Mouse (Mus musculus): ENCODE data around the gene Ahrr. TPM values are rescaled to one million over a fixed set of nuclear protein-coding genes. Genes with fewer than 3 reads are reported as not detected.

Ahrr gene
- polyA plus RNA-seq, 1 experiment from 2014 or later: 1.2 TPM

DNA sequence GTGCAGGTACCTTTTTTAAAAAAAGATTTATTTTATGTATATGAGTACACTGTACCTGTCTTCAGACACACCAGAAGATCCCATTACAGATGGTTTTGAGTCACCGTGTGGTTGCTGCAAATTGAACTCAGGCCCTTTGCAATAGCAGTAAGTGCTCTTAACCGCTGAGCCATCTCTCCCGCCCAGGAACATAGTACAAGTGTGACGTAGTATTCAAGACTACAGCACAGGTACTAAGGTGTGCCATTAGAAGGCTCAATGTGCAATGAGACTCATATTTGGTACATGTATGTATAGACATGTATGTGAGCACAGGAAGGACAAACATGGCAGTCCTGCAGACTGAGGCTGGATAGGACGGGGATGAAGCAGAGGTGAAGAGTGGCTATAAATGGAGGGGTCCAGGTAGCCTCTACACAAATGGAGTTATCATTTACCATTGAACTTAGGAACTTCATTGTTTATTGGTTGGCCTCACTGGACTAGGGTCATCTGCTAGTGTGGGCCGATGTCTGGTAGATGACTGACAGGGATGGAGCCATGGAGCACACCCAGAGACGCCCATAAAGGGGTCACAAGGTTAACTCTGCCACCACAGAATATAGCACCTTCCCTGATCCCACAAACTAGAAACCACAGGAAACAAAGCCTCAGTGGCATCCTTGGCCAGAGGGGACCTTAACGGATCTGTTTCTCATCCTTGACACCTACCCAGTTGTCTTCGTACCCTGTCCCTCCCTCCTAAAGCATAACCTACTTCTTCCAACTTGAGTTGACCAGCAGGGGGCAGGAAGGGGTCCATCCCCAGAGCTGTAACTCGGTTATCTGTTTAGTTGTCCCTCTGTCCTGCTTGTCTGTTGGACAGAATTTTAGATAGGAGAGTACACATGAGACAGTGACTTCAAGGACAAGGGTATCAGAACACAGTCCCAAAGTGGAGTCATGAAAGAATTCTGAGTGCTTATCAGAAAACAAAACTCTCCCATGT, 10.2 kb upstream of the Ahrr start:
- no peak for ATAC-seq
- WGBS: 87% methylated on average over 10 of the region's 10 CpGs
- Histone ChIP-seq H3K4me3 (replicated peaks; ENCODE audit: low read length) (no peak overlapping the region), H3K9ac (replicated peaks; ENCODE audit: low read depth, low read length) (no peak overlapping the region), H3K27me3 (replicated peaks; ENCODE audit: control insufficient read depth, insufficient read depth, low read length) (no peaks in the 10 kb centered on the region), H3K27ac (ENCODE audit: low read length) (no peak overlapping the region), H3K4me2 (ENCODE audit: low read length) (no peak overlapping the region), H3K9me3 (ENCODE audit: control insufficient read depth, low read length) (no peaks in the 10 kb centered on the region), H3K36me3 (ENCODE audit: control insufficient read depth, insufficient read depth) (peaks cover 22% of the 10 kb centered on the region), H3K4me1 (replicated peaks; ENCODE audit: control insufficient read depth, insufficient read depth, low read length) (no peaks in the 10 kb centered on the region)

- no peak overlapping the region for H3K4me2 ChIP-seq (ENCODE audit: low read length)
- peaks cover 20% of the 10 kb centered on the region for H3K36me3 ChIP-seq (ENCODE audit: control insufficient read depth, insufficient read depth)
- no peak overlapping the region for H3K27ac ChIP-seq (ENCODE audit: low read length)
- ATAC-seq: no peak; the same call in 1 of the 2 replicates
- no peaks in the 10 kb centered on the region for H3K9me3 ChIP-seq (ENCODE audit: control insufficient read depth, low read length)
- 84% methylated on average over 6 of the region's 6 CpGs for WGBS
- no peaks in the 10 kb centered on the region for H3K4me1 ChIP-seq (replicated peaks; ENCODE audit: control insufficient read depth, insufficient read depth, low read length)
- no peak overlapping the region for H3K4me3 ChIP-seq (replicated peaks; ENCODE audit: low read length)
- no peak overlapping the region for H3K9ac ChIP-seq (replicated peaks; ENCODE audit: low read depth, low read length)
- no peaks in the 10 kb centered on the region for H3K27me3 ChIP-seq (replicated peaks; ENCODE audit: control insufficient read depth, insufficient read depth, low read length)
These were observed 9.5 kb upstream of the Ahrr start for GRCm38 (mm10) chr13:74301607-74301984.

DNA sequence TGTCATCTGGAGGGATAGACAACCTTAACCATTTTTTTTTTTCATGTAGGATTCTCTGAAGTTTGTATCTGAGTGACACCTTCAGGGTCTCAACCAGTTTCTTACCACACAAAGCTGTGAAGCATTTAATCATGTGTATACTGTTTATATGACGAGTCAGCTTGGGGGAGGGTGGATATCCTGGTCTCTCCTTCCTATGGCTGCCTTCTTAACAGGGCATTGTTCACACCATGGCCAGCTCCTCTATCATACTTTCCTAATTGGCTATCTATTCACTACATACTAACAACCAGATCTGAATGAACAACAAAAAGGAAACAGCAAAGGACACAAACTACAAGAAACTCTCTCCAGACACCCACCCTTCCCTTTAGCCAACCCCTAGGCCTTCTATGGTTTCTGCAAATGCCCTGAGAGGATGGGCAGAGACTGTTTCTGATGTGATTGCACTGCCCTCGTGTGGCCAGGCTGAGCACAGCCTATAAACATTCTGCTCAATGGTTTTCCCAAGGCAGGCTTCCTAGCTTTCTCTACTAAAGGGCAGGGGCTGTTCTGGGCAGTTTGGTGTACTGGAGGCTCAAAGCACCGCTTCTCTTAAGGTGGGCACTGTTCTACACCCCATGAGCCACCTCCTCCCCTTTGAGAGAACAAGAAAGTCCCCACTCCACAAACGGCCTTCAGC, 8.9 kb upstream of the Ahrr start:
- ATAC-seq: peak; percentile 90

DNA sequence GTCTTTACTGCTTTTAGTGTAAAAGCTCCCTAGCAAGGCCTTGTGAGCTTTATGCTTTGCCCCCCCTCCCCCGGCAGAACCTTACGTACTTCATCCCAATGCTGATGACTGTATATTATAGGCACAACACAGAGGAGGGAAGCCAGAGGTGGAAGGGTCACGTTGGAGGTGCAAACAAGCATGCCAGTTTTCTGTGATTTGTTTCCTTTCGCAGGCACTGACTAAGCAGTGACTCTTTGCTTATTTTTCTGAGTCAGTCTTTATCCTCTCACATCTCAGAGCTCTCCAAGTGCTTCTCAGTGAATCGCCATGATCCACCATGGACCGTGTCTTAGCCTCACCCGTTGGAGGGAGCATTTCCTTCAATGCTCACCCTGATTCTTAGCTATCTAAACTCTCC, 4.2 kb upstream of the Ahrr start:
- Histone ChIP-seq H3K4me1 (replicated peaks; ENCODE audit: control insufficient read depth, insufficient read depth, low read length) (peaks cover 6% of the 10 kb centered on the region), H3K27ac (ENCODE audit: low read length) (no peak overlapping the region), H3K27me3 (replicated peaks; ENCODE audit: control insufficient read depth, insufficient read depth, low read length) (peaks cover under 1% of the 10 kb centered on the region; the same call in 1 of the 2 replicates), H3K9me3 (ENCODE audit: control insufficient read depth, low read length) (no peaks in the 10 kb centered on the region), H3K4me2 (ENCODE audit: low read length) (no peak overlapping the region), H3K36me3 (ENCODE audit: control insufficient read depth, insufficient read depth) (no peaks in the 10 kb centered on the region), H3K9ac (replicated peaks; ENCODE audit: low read depth, low read length) (no peak overlapping the region), H3K4me3 (replicated peaks; ENCODE audit: low read length) (no peak overlapping the region)
- ATAC-seq: no peak
- 83% methylated on average over 7 of the region's 7 CpGs for WGBS

More for the DNA sequence above, 8.9 kb upstream of the Ahrr start:
- Histone ChIP-seq H3K9me3 (ENCODE audit: control insufficient read depth, low read length) (no peaks in the 10 kb centered on the region), H3K27me3 (replicated peaks; ENCODE audit: control insufficient read depth, insufficient read depth, low read length) (no peaks in the 10 kb centered on the region), H3K4me3 (replicated peaks; ENCODE audit: low read length) (no peak overlapping the region), H3K36me3 (ENCODE audit: control insufficient read depth, insufficient read depth) (peaks cover 18% of the 10 kb centered on the region), H3K9ac (replicated peaks; ENCODE audit: low read depth, low read length) (no peak overlapping the region), H3K27ac (ENCODE audit: low read length) (no peak overlapping the region), H3K4me1 (replicated peaks; ENCODE audit: control insufficient read depth, insufficient read depth, low read length) (no peaks in the 10 kb centered on the region), H3K4me2 (ENCODE audit: low read length) (no peak overlapping the region)
- WGBS: 44% methylated on average over 4 of the region's 4 CpGs

DNA sequence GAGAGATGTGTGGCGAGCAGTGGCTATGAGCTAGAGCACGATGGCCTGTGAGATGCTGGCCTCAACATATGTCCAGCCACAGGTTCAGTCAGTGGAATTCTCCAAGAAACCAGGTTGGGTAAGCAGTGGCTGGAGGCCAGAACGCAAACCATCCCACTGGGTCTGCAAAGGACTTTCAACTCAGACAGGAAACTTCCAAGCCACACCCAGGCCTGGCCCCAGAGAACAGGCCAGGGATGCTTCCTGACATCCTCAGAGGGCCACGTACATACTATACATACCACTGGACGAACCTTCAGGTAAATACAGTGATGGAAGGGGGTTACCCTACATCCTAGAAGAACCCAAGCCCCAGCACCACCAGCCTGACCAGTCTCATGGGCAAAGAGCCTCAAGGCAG, 2.5 kb downstream of the Ahrr start:
- peaks cover 2% of the 10 kb centered on the region; the same call in 1 of the 2 replicates for H3K27me3 ChIP-seq (replicated peaks; ENCODE audit: control insufficient read depth, insufficient read depth, low read length)
- no peak overlapping the region for H3K4me2 ChIP-seq (ENCODE audit: low read length)
- H3K27ac ChIP-seq (ENCODE audit: low read length): no peak overlapping the region
- H3K4me1 ChIP-seq (replicated peaks; ENCODE audit: control insufficient read depth, insufficient read depth, low read length): peaks cover 6% of the 10 kb centered on the region
- no peaks in the 10 kb centered on the region for H3K9me3 ChIP-seq (ENCODE audit: control insufficient read depth, low read length)
- WGBS: 82% methylated on average over 5 of the region's 5 CpGs
- ATAC-seq: no peak
- no peak overlapping the region for H3K4me3 ChIP-seq (replicated peaks; ENCODE audit: low read length)
- no peak overlapping the region for H3K9ac ChIP-seq (replicated peaks; ENCODE audit: low read depth, low read length)
- H3K36me3 ChIP-seq (ENCODE audit: control insufficient read depth, insufficient read depth): no peaks in the 10 kb centered on the region

- Histone ChIP-seq H3K9me3 (ENCODE audit: control insufficient read depth, low read length) (no peaks in the 10 kb centered on the region), H3K27ac (ENCODE audit: low read length) (no peak overlapping the region), H3K36me3 (ENCODE audit: control insufficient read depth, insufficient read depth) (no peaks in the 10 kb centered on the region), H3K9ac (replicated peaks; ENCODE audit: low read depth, low read length) (no peak overlapping the region), H3K4me2 (ENCODE audit: low read length) (no peak overlapping the region), H3K4me1 (replicated peaks; ENCODE audit: control insufficient read depth, insufficient read depth, low read length) (no peaks in the 10 kb centered on the region), H3K27me3 (replicated peaks; ENCODE audit: control insufficient read depth, insufficient read depth, low read length) (no peaks in the 10 kb centered on the region), H3K4me3 (replicated peaks; ENCODE audit: low read length) (no peak overlapping the region)
- 64% methylated on average over 2 of the region's 2 CpGs for WGBS
- no peak for ATAC-seq
These were observed 9.8 kb downstream of the Ahrr start for GRCm38 (mm10) chr13:74282299-74282698.

DNA sequence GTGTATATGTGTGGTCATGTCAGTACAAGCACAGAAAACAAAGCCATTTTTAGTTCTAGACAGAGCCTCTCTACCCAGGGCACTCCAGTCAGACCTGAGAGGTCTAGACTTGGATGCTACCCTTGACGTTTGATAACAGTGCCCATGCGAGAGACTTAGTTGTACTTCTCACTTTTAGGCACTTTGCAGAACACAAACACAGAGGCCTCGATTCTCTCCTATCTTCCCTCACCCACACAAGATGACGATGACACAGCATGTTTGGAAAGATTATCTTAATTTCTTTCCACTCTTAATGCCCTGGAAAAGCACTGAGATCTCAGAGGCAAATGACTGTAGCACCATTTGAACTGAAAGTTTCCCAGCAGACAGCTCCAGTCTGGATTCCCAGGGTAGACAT, 16.4 kb downstream of the Ahrr start:
- no peak overlapping the region for H3K9ac ChIP-seq (replicated peaks; ENCODE audit: low read depth, low read length)
- no peaks in the 10 kb centered on the region for H3K36me3 ChIP-seq (ENCODE audit: control insufficient read depth, insufficient read depth)
- H3K4me2 ChIP-seq (ENCODE audit: low read length): no peak overlapping the region
- H3K27ac ChIP-seq (ENCODE audit: low read length): no peak overlapping the region
- no peaks in the 10 kb centered on the region for H3K9me3 ChIP-seq (ENCODE audit: control insufficient read depth, low read length)
- no peaks in the 10 kb centered on the region for H3K27me3 ChIP-seq (replicated peaks; ENCODE audit: control insufficient read depth, insufficient read depth, low read length)
- 81% methylated on average over 4 of the region's 4 CpGs for WGBS
- no peak overlapping the region for H3K4me3 ChIP-seq (replicated peaks; ENCODE audit: low read length)
- ATAC-seq: no peak
- H3K4me1 ChIP-seq (replicated peaks; ENCODE audit: control insufficient read depth, insufficient read depth, low read length): no peaks in the 10 kb centered on the region

GRCm38 (mm10) chr13:74260231-74260992, 31.7 kb downstream of the Ahrr start:
- WGBS: 2% methylated on average over 10 of the region's 10 CpGs
- Histone ChIP-seq H3K27ac (ENCODE audit: low read length) (no peak overlapping the region), H3K36me3 (ENCODE audit: control insufficient read depth, insufficient read depth) (no peaks in the 10 kb centered on the region)

More at GRCm38 (mm10) chr13:74260231-74260992, 31.7 kb downstream of the Ahrr start:
- Histone ChIP-seq H3K4me1 (replicated peaks; ENCODE audit: control insufficient read depth, insufficient read depth, low read length) (0 out of 2 replicates have a peak, but pooled peaks cover 4% of the 10 kb centered on the region), H3K4me3 (replicated peaks; ENCODE audit: low read length) (peak overlapping the region; percentile 65), H3K9ac (replicated peaks; ENCODE audit: low read depth, low read length) (peak overlapping the region; percentile 78), H3K27me3 (replicated peaks; ENCODE audit: control insufficient read depth, insufficient read depth, low read length) (no peaks in the 10 kb centered on the region), H3K9me3 (ENCODE audit: control insufficient read depth, low read length) (no peaks in the 10 kb centered on the region), H3K4me2 (ENCODE audit: low read length) (peak overlapping the region; percentile 73)
- ATAC-seq: peak; percentile 97

Measured in forebrain, embryonic 16.5 days (tissue).